Mouse (Mus musculus): ENCODE data around the gene Rbfox1.

GRCm38 (mm10) chr16:6882683-6883430, 997.7 kb downstream of the Rbfox1 start:
- TF ChIP-seq POLR2A (IDR thresholded peaks at IDR 0.05; ENCODE audit: borderline replicate concordance, extremely low read depth, low read depth, low read length): no peak
- TF ChIP-seq CTCF (IDR thresholded peaks at IDR 0.05; ENCODE audit: insufficient read depth, low read length): no peak

All from lung, adult 2 months (tissue).